Mouse (Mus musculus) midbrain, embryonic 11.5 days (tissue): Measurements from ENCODE around the gene Gm12695. TPM values are rescaled to one million over a fixed set of nuclear protein-coding genes. Genes with fewer than 3 reads are reported as not detected.

Experiments
- ATAC-seq: fragments of 200-750 bp; cut with Nextera tagmentation; 2 replicates; pipeline ENCODE4 v1.8.0; 2017; ENCODE audit warnings: moderate TSS enrichment, moderate library complexity; ENCODE audit not compliant: low FRiP score
- DNase-seq: peaks from one replicate; pipeline ENCODE4 v3.0.0; 2015; ENCODE audit warnings: low spot score; ENCODE audit errors: missing footprints
- H3K27ac ChIP-seq: fragments of 300-500 bp; sonication (generic); 2 replicates; pipeline ENCODE4 v1.5.1; 2014; ENCODE audit warnings: low read depth, low read length
- H3K27me3 ChIP-seq: fragments of 300-500 bp; sonication (generic); 2 replicates; pipeline ENCODE4 v1.6.1; 2014; ENCODE audit warnings: mild to moderate bottlenecking, low read length, moderate library complexity, mixed read lengths; ENCODE audit not compliant: control insufficient read depth, insufficient read depth
- H3K36me3 ChIP-seq: fragments of 300-500 bp; sonication (generic); 2 replicates; pipeline ENCODE4 v1.6.1; 2014; ENCODE audit warnings: mild to moderate bottlenecking, low read length, moderate library complexity, mixed read lengths; ENCODE audit not compliant: control insufficient read depth, insufficient read depth
- H3K4me1 ChIP-seq: fragments of 300-500 bp; sonication (generic); 2 replicates; pipeline ENCODE4 v1.6.1; 2014; ENCODE audit warnings: low read length; ENCODE audit not compliant: control insufficient read depth, insufficient read depth
- H3K4me2 ChIP-seq: fragments of 300-500 bp; sonication (generic); 2 replicates; pipeline ENCODE4 v1.6.1; 2014; ENCODE audit warnings: mild to moderate bottlenecking, moderate library complexity
- H3K4me3 ChIP-seq: fragments of 300-500 bp; sonication (generic); 2 replicates; pipeline ENCODE4 v1.5.1; 2014; ENCODE audit warnings: low read depth, low read length
- H3K9ac ChIP-seq: fragments of 300-500 bp; sonication (generic); 2 replicates; pipeline ENCODE4 v1.6.1; 2014; ENCODE audit warnings: low read length
- H3K9me3 ChIP-seq: fragments of 300-500 bp; sonication (generic); 2 replicates; pipeline ENCODE4 v1.6.1; 2016; ENCODE audit warnings: low read length; ENCODE audit not compliant: control insufficient read depth
- WGBS: fragments of 180-500 bp; shearing (Covaris S2); extraction: QIAGEN DNeasy Blood & Tissue Kit; methylation state at CpG from one replicate; pipeline ENCODE4 v1.1.7; 2014; 5-methylcytosine and 5-hydroxymethylcytosine counted together
- polyA plus RNA-seq: library from polyadenylated mRNA; unstranded; fragments of >200 nt; fragmentation: Nextera tagmentation; extraction: Ambion mirVana; gene quantifications from 2 replicates; pipeline ENCODE4 v1.2.1, GENCODE M21; 2014

Gm12695 gene
- polyA plus RNA-seq, 1 experiment from 2014 or later: not detected

DNA sequence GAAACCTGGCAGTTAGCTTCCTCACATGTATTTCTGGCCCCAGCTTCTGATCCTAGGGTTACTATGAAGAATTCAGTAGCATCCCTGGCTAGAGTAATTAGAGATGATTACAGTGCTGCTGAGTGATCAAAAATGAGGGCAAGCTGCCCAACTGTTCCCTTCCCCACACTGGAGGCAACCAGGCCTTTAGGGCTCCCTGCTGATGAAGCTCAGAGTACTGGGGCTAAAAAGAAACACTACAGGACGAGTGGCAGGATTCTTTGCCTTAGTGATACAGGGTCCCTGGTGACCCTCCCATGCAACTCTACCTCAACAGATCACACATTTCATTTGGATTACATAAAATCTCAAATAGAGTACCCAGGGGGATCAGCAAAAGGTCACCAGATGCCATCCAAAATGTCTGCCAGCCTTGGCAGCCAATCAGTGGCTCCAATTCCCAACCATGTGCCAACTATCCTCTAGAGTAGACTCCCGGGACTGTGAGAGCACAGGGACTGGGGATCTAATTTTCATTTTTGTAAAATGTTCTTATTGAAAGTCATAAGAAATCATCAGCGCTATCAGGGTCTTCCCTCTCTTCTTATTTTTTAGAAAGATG, 11.9 kb downstream of the Gm12695 start:
- ATAC-seq (no peak), DNase-seq (no peak)
- Histone ChIP-seq H3K9ac (no peak overlapping the region), H3K36me3 (no peaks in the 10 kb centered on the region), H3K4me1 (no peaks in the 10 kb centered on the region), H3K4me3 (no peak overlapping the region), H3K9me3 (no peaks in the 10 kb centered on the region), H3K27ac (no peak overlapping the region), H3K4me2 (no peak overlapping the region), H3K27me3 (no peaks in the 10 kb centered on the region)
- 79% methylated on average over 3 of the region's 3 CpGs for WGBS

GRCm38 (mm10) chr4:96766396-96766998, 18.5 kb downstream of the Gm12695 start:
- Histone ChIP-seq H3K36me3 (no peaks in the 10 kb centered on the region), H3K4me3 (no peak overlapping the region), H3K9me3 (no peaks in the 10 kb centered on the region), H3K27me3 (no peaks in the 10 kb centered on the region), H3K9ac (no peak overlapping the region), H3K4me1 (no peaks in the 10 kb centered on the region), H3K27ac (no peak overlapping the region), H3K4me2 (no peak overlapping the region)
- DNase-seq (no peak), ATAC-seq (no peak)
- whole genome bisulfite sequencing: 69% methylated on average over 2 of the region's 2 CpGs

GRCm38 (mm10) chr4:96751953-96752352, 33.0 kb downstream of the Gm12695 start:
- H3K27ac ChIP-seq: no peak overlapping the region
- H3K4me2 ChIP-seq: no peak overlapping the region
- no peaks in the 10 kb centered on the region for H3K36me3 ChIP-seq
- no peaks in the 10 kb centered on the region for H3K9me3 ChIP-seq
- WGBS: 91% methylated on average over 1 of the region's 1 CpGs
- H3K4me1 ChIP-seq: no peaks in the 10 kb centered on the region
- H3K9ac ChIP-seq: no peak overlapping the region
- H3K27me3 ChIP-seq: no peaks in the 10 kb centered on the region
- ATAC-seq: no peak
- no peak overlapping the region for H3K4me3 ChIP-seq
- DNase-seq: no peak

- no peaks in the 10 kb centered on the region for H3K9me3 ChIP-seq
- DNase-seq (no peak), ATAC-seq (no peak)
- H3K9ac ChIP-seq: no peak overlapping the region
- no peak overlapping the region for H3K4me3 ChIP-seq
- no peaks in the 10 kb centered on the region for H3K36me3 ChIP-seq
- H3K4me1 ChIP-seq: no peaks in the 10 kb centered on the region
- H3K27ac ChIP-seq: no peak overlapping the region
- no peak overlapping the region for H3K4me2 ChIP-seq
- no peaks in the 10 kb centered on the region for H3K27me3 ChIP-seq
- WGBS: 91% methylated on average over 3 of the region's 3 CpGs
Measured at GRCm38 (mm10) chr4:96740472-96740871, 44.5 kb downstream of the Gm12695 start.

GRCm38 (mm10) chr4:96729256-96729655, 55.7 kb downstream of the Gm12695 start:
- Histone ChIP-seq H3K27ac (no peak overlapping the region), H3K27me3 (no peaks in the 10 kb centered on the region), H3K9me3 (no peaks in the 10 kb centered on the region), H3K4me1 (no peaks in the 10 kb centered on the region), H3K36me3 (no peaks in the 10 kb centered on the region), H3K9ac (no peak overlapping the region), H3K4me3 (no peak overlapping the region), H3K4me2 (no peak overlapping the region)
- ATAC-seq (no peak), DNase-seq (no peak)
- WGBS: 78% methylated on average over 4 of the region's 4 CpGs

DNA sequence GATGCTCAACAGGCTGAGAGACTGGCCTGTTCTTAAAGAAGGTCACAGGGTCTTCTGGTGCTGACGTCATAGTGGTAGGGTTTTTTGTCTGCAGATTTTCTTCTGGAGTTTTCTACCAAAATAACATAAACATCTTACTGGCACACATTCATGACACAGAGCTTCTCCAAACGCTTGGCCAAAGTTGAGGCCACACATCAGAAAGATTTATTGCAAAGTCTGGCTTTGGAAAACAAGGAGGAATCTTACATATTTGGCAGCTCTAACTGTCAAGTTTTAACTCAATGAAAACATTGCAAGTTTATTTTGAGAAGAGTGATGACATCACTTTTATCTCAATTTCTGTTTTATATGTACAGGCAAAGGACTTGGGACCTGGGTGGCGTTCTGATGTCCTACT, 56.8 kb downstream of the Gm12695 start:
- ATAC-seq (no peak), DNase-seq (no peak)
- Histone ChIP-seq H3K4me1 (no peaks in the 10 kb centered on the region), H3K36me3 (no peaks in the 10 kb centered on the region), H3K9ac (no peak overlapping the region), H3K4me3 (no peak overlapping the region), H3K27me3 (no peaks in the 10 kb centered on the region), H3K4me2 (no peak overlapping the region), H3K9me3 (no peaks in the 10 kb centered on the region), H3K27ac (no peak overlapping the region)
- 78% methylated on average over 3 of the region's 3 CpGs for WGBS

GRCm38 (mm10) chr4:96725415-96726055, 59.5 kb downstream of the Gm12695 start:
- Histone ChIP-seq H3K4me1 (no peaks in the 10 kb centered on the region), H3K9ac (no peak overlapping the region), H3K9me3 (no peaks in the 10 kb centered on the region), H3K4me3 (no peak overlapping the region), H3K27me3 (no peaks in the 10 kb centered on the region), H3K36me3 (no peaks in the 10 kb centered on the region), H3K27ac (no peak overlapping the region), H3K4me2 (no peak overlapping the region)
- DNase-seq: no peak
- no peak for ATAC-seq
- WGBS: 82% methylated on average over 5 of the region's 5 CpGs

GRCm38 (mm10) chr4:96722301-96722700, 62.7 kb downstream of the Gm12695 start:
- Histone ChIP-seq H3K9me3 (no peaks in the 10 kb centered on the region), H3K36me3 (no peaks in the 10 kb centered on the region), H3K4me2 (no peak overlapping the region), H3K4me3 (no peak overlapping the region), H3K4me1 (peaks cover 9% of the 10 kb centered on the region; the same call in 1 of the 2 replicates), H3K9ac (no peak overlapping the region), H3K27me3 (no peaks in the 10 kb centered on the region), H3K27ac (no peak overlapping the region)
- no peak for DNase-seq
- 94% methylated on average over 2 of the region's 2 CpGs for WGBS
- ATAC-seq: no peak
